Mouse (Mus musculus): ENCODE results near the gene Rassf7. TPM values are rescaled to one million over a fixed set of nuclear protein-coding genes. Genes with fewer than 3 reads are reported as not detected.

Rassf7 gene
- total and polyA plus RNA-seq, 3 experiments, result 4.1 to 11.6 (median 8.1) TPM

DNA sequence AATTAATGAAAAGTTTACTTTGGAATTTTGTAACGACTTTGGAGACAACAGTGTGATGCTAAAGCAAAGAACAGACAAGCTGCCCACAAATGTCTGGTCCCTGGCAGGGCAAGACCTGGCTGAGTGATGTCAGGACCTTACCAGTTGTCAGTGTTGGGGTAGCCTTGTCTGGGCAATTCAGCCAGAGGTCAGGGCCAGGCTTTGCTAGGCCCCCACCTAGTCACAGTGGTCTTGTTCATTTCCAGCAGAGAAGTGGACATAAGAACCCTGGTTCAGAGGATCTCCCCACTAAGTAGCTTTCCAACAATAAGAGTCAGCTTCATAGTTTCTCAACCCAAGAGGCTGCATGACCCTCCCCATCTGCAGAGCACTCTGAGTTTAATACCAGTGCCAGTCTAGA, 4.7 kb downstream of the Rassf7 start:
- H3K9ac ChIP-seq (ENCODE audit: insufficient read depth, low read depth), result no peak overlapping the region
- no peaks in the 10 kb centered on the region for H3K9me3 ChIP-seq (replicated peaks; ENCODE audit: low read length)
- no peak overlapping the region for H3K4me2 ChIP-seq (ENCODE audit: insufficient read depth, low read depth, poor library complexity, severe bottlenecking)
- H3K27me3 ChIP-seq (replicated peaks), result peaks cover 15% of the 10 kb centered on the region
- H3K36me3 ChIP-seq (replicated peaks in 1 of 2; ENCODE audit: control insufficient read depth in 1 of 2, insufficient read depth in 1 of 2, low read length in 1 of 2), result peaks cover 0 to 28% of the 10 kb centered on the region in 2 experiments
- TF ChIP-seq SIN3A (IDR thresholded peaks at IDR 0.05; ENCODE audit: low read length), result no peak
- TF ChIP-seq UBTF (IDR thresholded peaks at IDR 0.05; ENCODE audit: low read depth, low read length), result no peak
- no peak for DNase-seq (ENCODE audit: extremely low read depth)
- dilution Hi-C loops (cut with MboI; ENCODE audit: extremely low pct_ligation_motif_present, extremely low pct_unique_long_range_greater_than_20kb, low sequenced_read_pairs) (no loop called here), in situ Hi-C loops (cut with MboI; ENCODE audit: low pct_ligation_motif_present, low pct_unique_long_range_greater_than_20kb, low sequenced_read_pairs) (no loop called here)
- no peaks in the 10 kb centered on the region for H3K79me2 ChIP-seq (replicated peaks; ENCODE audit: control insufficient read depth, extremely low read depth, insufficient read depth, poor library complexity, severe bottlenecking)
- peak overlapping the region in 1 of 3 experiments; percentile 83 for H3K4me3 ChIP-seq (replicated peaks in 1 of 3; ENCODE audit: low read depth in 2 of 3, low read length in 2 of 3, poor library complexity in 1 of 3)
- no peak overlapping the region for H3K27ac ChIP-seq (ENCODE audit: insufficient read depth, low read depth)
- peaks cover 19 to 53% of the 10 kb centered on the region in 2 experiments for H3K4me1 ChIP-seq (ENCODE audit: control insufficient read depth in 1 of 2, insufficient read depth in 2 of 2)

DNA sequence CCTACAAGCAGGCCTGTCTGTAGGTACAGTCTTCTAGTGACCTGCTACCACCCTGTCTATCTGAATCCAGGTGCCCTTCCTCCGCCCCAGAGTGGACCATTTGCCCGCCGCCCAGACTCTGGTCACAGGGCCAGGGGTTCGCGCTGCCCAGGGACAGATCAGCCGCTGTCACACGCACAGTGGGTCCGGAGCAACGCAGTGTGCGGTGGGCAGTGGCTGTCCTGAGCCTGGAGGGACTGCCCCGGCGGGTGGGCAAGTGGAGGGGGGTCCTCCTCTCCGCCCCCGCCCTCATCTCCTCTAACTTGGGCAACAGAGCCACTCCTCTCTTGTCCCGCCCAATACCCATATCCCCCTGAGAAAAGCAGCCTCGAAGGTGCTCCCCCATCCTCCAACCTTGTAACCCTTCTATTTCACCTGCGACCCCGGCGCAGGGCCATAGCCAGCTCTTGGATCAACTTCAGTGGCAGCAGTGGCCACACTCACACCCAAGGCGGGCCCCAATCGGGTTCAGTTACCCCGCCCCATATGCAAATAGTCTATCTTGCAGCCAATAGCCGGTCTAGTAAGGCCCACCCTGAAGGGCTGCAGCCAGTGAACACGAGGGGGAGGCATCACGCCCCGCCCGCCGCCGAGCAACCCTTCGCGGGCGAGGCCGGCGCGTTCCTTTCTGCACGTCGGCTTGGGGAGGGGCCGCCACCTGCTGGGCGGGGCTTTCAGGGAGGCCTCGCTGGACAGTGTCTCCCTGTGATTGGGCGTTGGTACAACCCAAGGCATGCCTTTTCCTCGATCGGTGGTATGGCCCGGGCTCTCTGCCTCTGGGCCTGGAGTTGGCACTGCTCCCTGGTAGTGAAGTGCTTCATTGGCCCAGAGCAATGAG, 5.8 kb downstream of the Rassf7 start:
- DNase-seq (ENCODE audit: extremely low read depth), result peak; percentile 96
- no peaks in the 10 kb centered on the region for H3K79me2 ChIP-seq (replicated peaks; ENCODE audit: control insufficient read depth, extremely low read depth, insufficient read depth, poor library complexity, severe bottlenecking)
- no peaks in the 10 kb centered on the region for H3K9me3 ChIP-seq (replicated peaks; ENCODE audit: low read length)
- peak overlapping the region; percentile 51 for H3K9ac ChIP-seq (ENCODE audit: insufficient read depth, low read depth)
- H3K27me3 ChIP-seq (replicated peaks), result peaks cover 17% of the 10 kb centered on the region
- peaks cover 17 to 47% of the 10 kb centered on the region in 2 experiments for H3K4me1 ChIP-seq (ENCODE audit: control insufficient read depth in 1 of 2, insufficient read depth in 2 of 2)
- in situ Hi-C loops (cut with MboI; ENCODE audit: low pct_ligation_motif_present, low pct_unique_long_range_greater_than_20kb, low sequenced_read_pairs), result no loop called here
- dilution Hi-C loops (cut with MboI; ENCODE audit: extremely low pct_ligation_motif_present, extremely low pct_unique_long_range_greater_than_20kb, low sequenced_read_pairs), result no loop called here
- H3K4me3 ChIP-seq (replicated peaks in 1 of 3; ENCODE audit: low read depth in 2 of 3, low read length in 2 of 3, poor library complexity in 1 of 3), result peak overlapping the region; percentile 39 to 83 (median 48)
- H3K27ac ChIP-seq (ENCODE audit: insufficient read depth, low read depth), result no peak overlapping the region
- H3K4me2 ChIP-seq (ENCODE audit: insufficient read depth, low read depth, poor library complexity, severe bottlenecking), result peak overlapping the region; percentile 52
- peaks cover 0 to 28% of the 10 kb centered on the region in 2 experiments for H3K36me3 ChIP-seq (replicated peaks in 1 of 2; ENCODE audit: control insufficient read depth in 1 of 2, insufficient read depth in 1 of 2, low read length in 1 of 2)
- no peak for TF ChIP-seq GABPA (IDR thresholded peaks at IDR 0.05; ENCODE audit: insufficient replicate concordance, low read depth, low read length)
- TF ChIP-seq PAX5 (IDR thresholded peaks at IDR 0.05; ENCODE audit: low read length), result no peak
- TF ChIP-seq E2F4 (IDR thresholded peaks at IDR 0.05; ENCODE audit: insufficient replicate concordance, low read depth, low read length), result no peak
- peak; percentile 30; the same call in 1 of the 2 replicates for TF ChIP-seq MEF2A (IDR thresholded peaks at IDR 0.05; ENCODE audit: borderline replicate concordance, low read depth, low read length)
- no peak for TF ChIP-seq MAFK (IDR thresholded peaks at IDR 0.05; ENCODE audit: insufficient replicate concordance, low read length)
- peak; percentile 73 for TF ChIP-seq SIN3A (IDR thresholded peaks at IDR 0.05; ENCODE audit: low read length)
- TF ChIP-seq TCF12 (IDR thresholded peaks at IDR 0.05; ENCODE audit: low read depth, low read length), result peak; percentile 12; the same call in 1 of the 2 replicates
- no peak for TF ChIP-seq RCOR1 (conservative IDR thresholded peaks at IDR 0.05; ENCODE audit: low read depth, low read length)
- no peak for TF ChIP-seq USF2 (conservative IDR thresholded peaks at IDR 0.05; ENCODE audit: low read depth, low read length)
- TF ChIP-seq SMC3 (IDR thresholded peaks at IDR 0.05; ENCODE audit: low read depth, low read length), result no peak
- TF ChIP-seq ZMIZ1 (IDR thresholded peaks at IDR 0.05; ENCODE audit: low read depth, low read length), result no peak
- TF ChIP-seq MAZ (IDR thresholded peaks at IDR 0.05; ENCODE audit: low read depth, low read length), result peak; percentile 60; the same call in 1 of the 2 replicates
- no peak for TF ChIP-seq ZC3H11A (IDR thresholded peaks at IDR 0.05; ENCODE audit: low read depth, low read length)
- TF ChIP-seq JUN (IDR thresholded peaks at IDR 0.05; ENCODE audit: insufficient read depth, low read depth, low read length), result no peak
- no peak for TF ChIP-seq ZNF384 (IDR thresholded peaks at IDR 0.05; ENCODE audit: low read depth, low read length)
- TF ChIP-seq HCFC1 (IDR thresholded peaks at IDR 0.05; ENCODE audit: low read depth, low read length), result peak; percentile 19
- no peak; the same call in 1 of the 2 replicates for TF ChIP-seq IRF4 (IDR thresholded peaks at IDR 0.05; ENCODE audit: low read depth, low read length)
- peak; percentile 66; the same call in 1 of the 2 replicates for TF ChIP-seq POLR2A (IDR thresholded peaks at IDR 0.05; ENCODE audit: low read depth, low read length)
- no peak for TF ChIP-seq POLR2AphosphoS2 (IDR thresholded peaks at IDR 0.05; ENCODE audit: low read depth, low read length)
- 0 out of 2 replicates have a peak, but pooled peaks have one; percentile 31 for TF ChIP-seq NRF1 (IDR thresholded peaks at IDR 0.05; ENCODE audit: low read depth, low read length)
- TF ChIP-seq CHD1 (IDR thresholded peaks at IDR 0.05; ENCODE audit: low read depth, low read length), result peak; percentile 82; the same call in 1 of the 2 replicates
- TF ChIP-seq MAX (IDR thresholded peaks at IDR 0.05; ENCODE audit: low read length), result peak; percentile 58; the same call in 1 of the 2 replicates
- 0 out of 2 replicates have a peak, but pooled peaks have one; percentile 12 for TF ChIP-seq TBP (conservative IDR thresholded peaks at IDR 0.05; ENCODE audit: low read depth, low read length)
- peak; percentile 61; the same call in 1 of the 2 replicates for TF ChIP-seq MXI1 (IDR thresholded peaks at IDR 0.05; ENCODE audit: low read depth, low read length)
- no peak for TF ChIP-seq BHLHE40 (IDR thresholded peaks at IDR 0.05; ENCODE audit: low read depth, low read length)
- TF ChIP-seq USF1 (IDR thresholded peaks at IDR 0.05; ENCODE audit: low read depth, low read length), result no peak
- no peak; the same call in none of the 2 replicates for TF ChIP-seq CHD2 (IDR thresholded peaks at IDR 0.05; ENCODE audit: low read length)
- TF ChIP-seq ELF1 (IDR thresholded peaks at IDR 0.05; ENCODE audit: low read depth, low read length), result no peak
- no peak for TF ChIP-seq MYC (IDR thresholded peaks at IDR 0.05; ENCODE audit: low read depth, low read length)

Measured in CH12.LX (cell line).